Mouse (Mus musculus) forebrain, embryonic 16.5 days (tissue): Measurements from ENCODE around the gene Pde6d. TPM values are rescaled to one million over a fixed set of nuclear protein-coding genes. Genes with fewer than 3 reads are reported as not detected.

Source experiments
- ATAC-seq: fragments of 200-750 bp; cut with Nextera tagmentation; 2 replicates; pipeline ENCODE4 v1.8.0; 2017; ENCODE audit warnings: mild to moderate bottlenecking, moderate library complexity
- H3K27ac ChIP-seq: fragments of 300-500 bp; sonication (generic); 2 replicates; pipeline ENCODE4 v1.5.1; 2014; ENCODE audit warnings: low read length, control low read depth
- H3K27me3 ChIP-seq: fragments of 300-500 bp; sonication (generic); replicated peaks from 2 replicates; pipeline ENCODE4 v1.6.1; 2014; ENCODE audit warnings: low read length; ENCODE audit not compliant: control insufficient read depth, insufficient read depth
- H3K36me3 ChIP-seq: fragments of 300-500 bp; sonication (generic); 2 replicates; pipeline ENCODE4 v1.6.1; 2014; ENCODE audit not compliant: control insufficient read depth, insufficient read depth
- H3K4me1 ChIP-seq: fragments of 300-500 bp; sonication (generic); replicated peaks from 2 replicates; pipeline ENCODE4 v1.6.1; 2014; ENCODE audit warnings: low read length; ENCODE audit not compliant: control insufficient read depth, insufficient read depth
- H3K4me2 ChIP-seq: fragments of 300-500 bp; sonication (generic); 2 replicates; pipeline ENCODE4 v1.6.1; 2014; ENCODE audit warnings: mild to moderate bottlenecking, low read length, control low read depth
- H3K4me3 ChIP-seq: fragments of 300-500 bp; sonication (generic); replicated peaks from 2 replicates; pipeline ENCODE4 v1.5.1; 2014; ENCODE audit warnings: mild to moderate bottlenecking, low read length, control low read depth
- H3K9ac ChIP-seq: fragments of 300-500 bp; sonication (generic); replicated peaks from 2 replicates; pipeline ENCODE4 v1.6.1; 2014; ENCODE audit warnings: low read depth, low read length, control low read depth
- H3K9me3 ChIP-seq: fragments of 300-500 bp; sonication (generic); 2 replicates; pipeline ENCODE4 v1.6.1; 2016; ENCODE audit warnings: low read length; ENCODE audit not compliant: control insufficient read depth
- WGBS: fragments of 180-500 bp; shearing (Covaris S2); extraction: QIAGEN DNeasy Blood & Tissue Kit; methylation state at CpG from one replicate; pipeline ENCODE4 v1.1.7; 2014; 5-methylcytosine and 5-hydroxymethylcytosine counted together
- polyA plus RNA-seq: library from polyadenylated mRNA; unstranded; fragments of >200 nt; fragmentation: Nextera tagmentation; extraction: Ambion mirVana; gene quantifications from 2 replicates; pipeline ENCODE4 v1.2.1, GENCODE M21; 2015

Gene Pde6d
- polyA plus RNA-seq, 1 experiment from 2014 or later = 90.1 TPM

- Histone ChIP-seq H3K4me3 (no peak overlapping the region), H3K27ac (no peak overlapping the region), H3K9ac (no peak overlapping the region), H3K36me3 (no peaks in the 10 kb centered on the region), H3K27me3 (no peaks in the 10 kb centered on the region), H3K9me3 (no peaks in the 10 kb centered on the region), H3K4me1 (peaks cover 15% of the 10 kb centered on the region), H3K4me2 (no peak overlapping the region)
- ATAC-seq = no peak; the same call in 1 of the 2 replicates
- WGBS = 53% methylated on average over 9 of the region's 9 CpGs
These were observed 71.6 kb downstream of the Pde6d start for GRCm38 (mm10) chr1:86510676-86511441.

GRCm38 (mm10) chr1:86510266-86510665 is 72.2 kb downstream of the Pde6d start:
- Histone ChIP-seq H3K27me3 (no peaks in the 10 kb centered on the region), H3K4me3 (no peak overlapping the region), H3K36me3 (no peaks in the 10 kb centered on the region), H3K9me3 (no peaks in the 10 kb centered on the region), H3K4me1 (peaks cover 20% of the 10 kb centered on the region), H3K27ac (no peak overlapping the region), H3K4me2 (no peak overlapping the region), H3K9ac (no peak overlapping the region)
- 71% methylated on average over 1 of the region's 1 CpGs for WGBS
- no peak for ATAC-seq

- Histone ChIP-seq H3K4me1 (peaks cover 28% of the 10 kb centered on the region), H3K36me3 (no peaks in the 10 kb centered on the region), H3K9me3 (no peaks in the 10 kb centered on the region), H3K4me2 (no peak overlapping the region), H3K27me3 (no peaks in the 10 kb centered on the region), H3K27ac (peak overlapping the region; percentile 41; the same call in 1 of the 2 replicates), H3K4me3 (no peak overlapping the region), H3K9ac (0 out of 2 replicates have a peak overlapping the region, but pooled peaks have one; percentile 22)
- 7% methylated on average over 7 of the region's 7 CpGs for WGBS
- peak; percentile 59 for ATAC-seq
These were observed 73.0 kb downstream of the Pde6d start for GRCm38 (mm10) chr1:86509410-86509809.

GRCm38 (mm10) chr1:86507866-86508265 is 74.6 kb downstream of the Pde6d start:
- H3K4me1 ChIP-seq = peaks cover 39% of the 10 kb centered on the region
- H3K4me3 ChIP-seq = no peak overlapping the region
- no peak for ATAC-seq
- no peaks in the 10 kb centered on the region for H3K36me3 ChIP-seq
- H3K4me2 ChIP-seq = no peak overlapping the region
- no peak overlapping the region for H3K27ac ChIP-seq
- H3K27me3 ChIP-seq = no peaks in the 10 kb centered on the region
- no peaks in the 10 kb centered on the region for H3K9me3 ChIP-seq
- WGBS = 86% methylated on average over 5 of the region's 5 CpGs
- H3K9ac ChIP-seq = no peak overlapping the region

- 61% methylated on average over 5 of the region's 5 CpGs for WGBS
These were observed 76.0 kb downstream of the Pde6d start for GRCm38 (mm10) chr1:86506420-86506819.

GRCm38 (mm10) chr1:86505461-86505860 is 77.0 kb downstream of the Pde6d start:
- Histone ChIP-seq H3K4me1 (peaks cover 57% of the 10 kb centered on the region), H3K9me3 (no peaks in the 10 kb centered on the region), H3K9ac (peak overlapping the region; percentile 92; the same call in 1 of the 2 replicates), H3K27ac (peak overlapping the region; percentile 99), H3K36me3 (no peaks in the 10 kb centered on the region), H3K4me2 (peak overlapping the region; percentile 76), H3K27me3 (no peaks in the 10 kb centered on the region), H3K4me3 (no peak overlapping the region)
- WGBS = 47% methylated on average over 1 of the region's 1 CpGs
- ATAC-seq = no peak

More at GRCm38 (mm10) chr1:86506420-86506819, 76.0 kb downstream of the Pde6d start:
- H3K36me3 ChIP-seq = no peaks in the 10 kb centered on the region
- no peak overlapping the region for H3K4me3 ChIP-seq
- no peak for ATAC-seq
- no peaks in the 10 kb centered on the region for H3K9me3 ChIP-seq
- no peaks in the 10 kb centered on the region for H3K27me3 ChIP-seq
- peaks cover 51% of the 10 kb centered on the region for H3K4me1 ChIP-seq
- H3K9ac ChIP-seq = peak overlapping the region; percentile 9; the same call in 1 of the 2 replicates
- H3K27ac ChIP-seq = peak overlapping the region; percentile 34
- no peak overlapping the region for H3K4me2 ChIP-seq

GRCm38 (mm10) chr1:86504697-86505421 is 77.6 kb downstream of the Pde6d start:
- Histone ChIP-seq H3K27me3 (no peaks in the 10 kb centered on the region), H3K9me3 (no peaks in the 10 kb centered on the region), H3K36me3 (no peaks in the 10 kb centered on the region), H3K9ac (peak overlapping the region; percentile 92), H3K4me3 (peak overlapping the region; percentile 62), H3K4me1 (peaks cover 57% of the 10 kb centered on the region), H3K4me2 (peak overlapping the region; percentile 76), H3K27ac (peak overlapping the region; percentile 99)
- 15% methylated on average over 19 of the region's 19 CpGs for WGBS
- no peak for ATAC-seq

- H3K27me3 ChIP-seq = no peaks in the 10 kb centered on the region
- H3K9me3 ChIP-seq = no peaks in the 10 kb centered on the region
- peak overlapping the region; percentile 62 for H3K4me3 ChIP-seq
- ATAC-seq = peak; percentile 85
- peak overlapping the region; percentile 99 for H3K27ac ChIP-seq
- peak overlapping the region; percentile 92 for H3K9ac ChIP-seq
- no peaks in the 10 kb centered on the region for H3K36me3 ChIP-seq
- H3K4me2 ChIP-seq = peak overlapping the region; percentile 76
- WGBS = under 1% methylated on average over 58 of the region's 64 CpGs
- peaks cover 54% of the 10 kb centered on the region for H3K4me1 ChIP-seq
These were observed 78.3 kb downstream of the Pde6d start for GRCm38 (mm10) chr1:86503906-86504696.
